Mouse (Mus musculus): ENCODE measurements around the gene Aox4. TPM values are rescaled to one million over a fixed set of nuclear protein-coding genes. Genes with fewer than 3 reads are reported as not detected.

Gene Aox4
- total RNA-seq, 2 experiments from 2014 or later = 8.0 to 11.5 TPM

DNA sequence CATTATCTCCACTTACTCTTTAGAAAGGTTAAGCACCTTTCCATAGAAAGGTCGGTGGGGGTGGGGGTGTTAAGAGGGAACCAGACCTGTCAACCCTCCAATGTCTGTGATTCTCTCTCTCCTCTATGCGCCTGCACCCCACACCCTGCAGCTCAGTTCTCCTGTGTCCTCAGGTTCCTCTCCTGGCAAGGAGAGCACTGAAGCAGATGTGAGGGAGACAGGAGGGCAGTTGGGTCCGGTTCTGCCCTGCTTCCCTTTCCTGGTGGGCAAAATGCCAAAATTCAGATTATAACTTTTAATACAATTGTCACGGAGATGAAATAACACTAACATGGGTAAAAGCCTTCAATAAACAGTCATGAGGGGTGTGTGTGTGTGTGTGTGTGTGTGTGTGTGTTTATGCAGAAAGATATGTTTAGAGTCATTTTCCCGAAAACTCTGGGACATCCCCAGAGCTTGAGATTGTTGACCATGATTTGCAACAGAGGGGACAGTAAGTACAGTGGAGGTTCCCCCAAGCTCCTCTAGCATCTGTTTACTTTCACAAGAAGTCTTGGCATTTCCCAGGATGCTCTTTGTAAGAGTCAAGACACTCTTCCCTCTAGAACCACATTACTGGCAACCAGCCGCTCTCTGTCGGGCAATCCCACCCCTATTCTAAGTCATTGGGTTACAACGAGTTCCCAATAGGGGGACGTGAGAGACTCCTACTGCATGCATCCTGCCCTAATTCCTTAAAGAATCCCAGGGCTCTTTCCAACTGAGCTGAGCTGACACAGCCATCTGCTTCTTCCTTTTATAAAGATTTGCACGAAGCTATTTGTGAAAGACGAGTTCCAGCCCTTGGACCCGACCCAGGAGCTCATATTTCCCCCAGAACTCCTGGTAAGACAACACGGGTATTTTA is 81.5 kb downstream of the Aox4 start:
- intact Hi-C loops (cut with DNase I) = loop anchor here (5.0 to 10.0 kb wide), 2 partner anchors 327 to 864 kb away; no protein-coding TSS in a partner anchor
- DNase-seq (ENCODE audit: low spot score in 2 of 2) = peak; percentile 35 to 39

- intact Hi-C loops (cut with DNase I) = loop anchor here (5.0 to 10.0 kb wide), 3 partner anchors 137 to 867 kb away; no protein-coding TSS in a partner anchor
- DNase-seq (ENCODE audit: low spot score in 2 of 2) = no peak
Observed at GRCm38 (mm10) chr1:58294730-58295129, 84.5 kb downstream of the Aox4 start.

DNA sequence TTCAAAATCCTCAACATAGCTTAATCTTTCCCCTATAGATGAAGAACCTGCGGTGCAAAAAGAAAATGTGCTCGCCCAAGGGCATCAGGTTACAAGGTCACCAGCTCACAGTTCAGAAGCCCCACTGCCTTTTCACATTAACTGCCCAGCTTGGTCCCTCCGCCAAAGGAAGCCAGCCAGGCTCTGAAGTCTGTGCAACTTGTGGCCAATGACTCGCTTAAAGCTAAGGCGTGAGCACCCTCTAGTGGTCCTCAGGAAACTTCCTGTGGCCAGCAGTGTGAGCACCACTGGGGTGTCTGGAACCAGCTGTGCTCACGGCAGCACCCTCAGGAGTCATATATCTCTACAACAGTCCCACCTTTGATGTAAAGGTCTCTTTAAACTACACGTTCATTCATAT is 86.1 kb downstream of the Aox4 start:
- intact Hi-C loops (cut with DNase I) = loop anchor here (5.0 to 10.0 kb wide), 2 partner anchors 139 to 331 kb away; no protein-coding TSS in a partner anchor
- DNase-seq (ENCODE audit: low spot score in 2 of 2) = peak; percentile 72 to 77

GRCm38 (mm10) chr1:58296821-58297220 is 86.6 kb downstream of the Aox4 start:
- no peak for DNase-seq (ENCODE audit: low spot score in 2 of 2)
- intact Hi-C loops (cut with DNase I) = loop anchor here (5.0 to 10.0 kb wide), 2 partner anchors 140 to 332 kb away; no protein-coding TSS in a partner anchor

DNA sequence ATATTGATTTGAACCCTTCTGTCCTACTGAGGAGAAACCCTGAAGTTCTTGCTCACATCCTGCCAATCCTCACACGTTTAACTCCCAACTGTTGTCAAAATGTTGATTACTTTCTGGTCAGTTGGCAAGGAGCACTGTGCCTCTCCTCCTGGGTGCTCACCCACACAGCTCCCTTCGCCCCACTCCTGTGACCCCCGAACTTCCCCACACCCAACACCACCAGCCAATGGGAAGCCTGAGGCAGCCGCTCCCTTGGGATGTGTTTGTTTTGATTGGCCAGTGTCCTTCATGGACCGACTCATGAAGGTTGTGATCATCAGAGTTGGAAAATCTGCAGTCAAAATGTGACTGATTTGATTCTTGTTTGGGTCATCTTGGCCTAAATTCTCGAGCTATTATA is 88.2 kb downstream of the Aox4 start:
- intact Hi-C loops (cut with DNase I) = loop anchor here (5.0 to 10.0 kb wide), 2 partner anchors 141 to 334 kb away; no protein-coding TSS in a partner anchor
- DNase-seq (ENCODE audit: low spot score in 2 of 2) = no peak

- intact Hi-C loops (cut with DNase I) = no loop called here
- no peak for DNase-seq (ENCODE audit: low spot score in 2 of 2)
Observed at GRCm38 (mm10) chr1:58301073-58301472, 90.9 kb downstream of the Aox4 start.

DNA sequence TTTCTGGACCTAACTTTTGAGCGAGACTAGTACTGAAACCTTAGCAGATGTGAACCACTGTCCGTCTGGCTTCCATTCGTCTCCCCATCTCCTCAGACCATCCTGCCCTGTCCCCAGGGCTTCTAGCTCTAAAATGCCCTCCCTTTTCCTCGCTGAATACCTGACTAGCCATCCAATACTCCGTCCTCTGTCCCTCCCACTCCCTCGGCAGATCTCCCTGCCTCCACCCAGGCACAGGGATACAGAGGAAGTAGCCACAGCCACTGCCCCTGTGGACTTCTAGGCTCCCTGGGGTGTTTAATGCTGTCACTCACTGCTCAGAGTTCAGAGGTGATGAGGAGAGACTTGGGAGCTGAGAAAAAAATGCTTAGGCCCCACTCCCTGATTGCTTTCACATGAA is 91.8 kb downstream of the Aox4 start:
- intact Hi-C loops (cut with DNase I) = no loop called here
- DNase-seq (ENCODE audit: low spot score in 2 of 2) = no peak

DNA sequence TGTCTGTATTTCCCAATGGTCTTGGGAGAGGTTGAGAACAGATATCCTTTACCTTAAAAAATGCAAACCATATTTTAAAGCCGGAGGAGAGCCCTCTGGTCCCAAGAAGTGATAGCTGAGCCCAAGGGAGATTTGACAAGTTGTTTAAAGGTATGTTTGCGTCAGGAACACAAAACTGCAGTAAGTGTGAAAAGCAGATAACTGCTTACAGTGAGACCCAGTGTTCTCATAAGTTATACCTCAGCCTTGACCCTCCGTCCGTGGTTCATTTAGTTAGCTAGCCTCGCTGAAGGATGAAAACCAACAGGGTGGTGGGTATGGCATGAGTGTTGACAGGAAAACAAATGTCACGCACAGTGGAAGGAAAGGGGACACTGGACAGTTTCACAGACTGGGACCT is 92.8 kb downstream of the Aox4 start:
- intact Hi-C loops (cut with DNase I) = no loop called here
- no peak for DNase-seq (ENCODE audit: low spot score in 2 of 2)

GRCm38 (mm10) chr1:58303726-58304125 is 93.5 kb downstream of the Aox4 start:
- intact Hi-C loops (cut with DNase I) = no loop called here

GRCm38 (mm10) chr1:58304296-58304695 is 94.1 kb downstream of the Aox4 start:
- intact Hi-C loops (cut with DNase I) = no loop called here
- no peak for DNase-seq (ENCODE audit: low spot score in 2 of 2)

More at GRCm38 (mm10) chr1:58303726-58304125, 93.5 kb downstream of the Aox4 start:
- no peak for DNase-seq (ENCODE audit: low spot score in 2 of 2)

GRCm38 (mm10) chr1:58307181-58307580 is 97.0 kb downstream of the Aox4 start:
- DNase-seq (ENCODE audit: low spot score in 2 of 2) = no peak
- intact Hi-C loops (cut with DNase I) = no loop called here

GRCm38 (mm10) chr1:58308594-58308993 is 98.4 kb downstream of the Aox4 start:
- DNase-seq (ENCODE audit: low spot score in 2 of 2) = no peak
- intact Hi-C loops (cut with DNase I) = no loop called here

GRCm38 (mm10) chr1:58309853-58310252 is 99.7 kb downstream of the Aox4 start:
- intact Hi-C loops (cut with DNase I) = no loop called here
- DNase-seq (ENCODE audit: low spot score in 2 of 2) = no peak

DNA sequence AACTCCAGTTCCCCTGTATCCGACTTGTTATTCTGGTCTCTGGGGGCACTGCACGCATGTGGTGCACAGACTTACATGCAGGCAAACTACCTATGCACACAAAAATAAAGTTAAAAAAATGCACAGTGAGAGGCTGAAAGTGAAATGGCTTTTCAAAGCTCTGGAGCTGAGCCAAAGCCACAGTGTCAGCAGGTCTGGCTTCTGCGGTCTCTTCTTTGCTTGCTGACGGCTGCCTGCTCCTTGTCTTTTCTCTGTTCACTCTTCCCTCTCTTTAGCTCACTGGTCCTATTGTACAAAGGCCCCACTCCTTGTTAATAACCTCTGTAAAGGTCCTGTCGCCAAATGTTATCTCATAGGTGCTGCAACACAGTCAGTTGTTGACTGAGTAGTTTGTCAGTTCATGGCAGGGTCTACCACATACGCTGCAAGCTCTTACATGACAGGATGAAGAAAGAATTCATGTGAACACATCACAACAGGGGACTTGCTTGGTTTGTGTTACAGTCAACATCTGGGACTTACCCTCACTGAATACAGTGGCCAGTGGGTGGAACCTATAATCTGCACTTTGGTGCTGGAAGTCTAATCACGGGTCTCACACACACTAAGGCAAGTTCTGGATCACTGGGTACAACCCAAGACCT is 101.1 kb downstream of the Aox4 start:
- no peak for DNase-seq (ENCODE audit: low spot score in 2 of 2)
- intact Hi-C loops (cut with DNase I) = no loop called here

DNA sequence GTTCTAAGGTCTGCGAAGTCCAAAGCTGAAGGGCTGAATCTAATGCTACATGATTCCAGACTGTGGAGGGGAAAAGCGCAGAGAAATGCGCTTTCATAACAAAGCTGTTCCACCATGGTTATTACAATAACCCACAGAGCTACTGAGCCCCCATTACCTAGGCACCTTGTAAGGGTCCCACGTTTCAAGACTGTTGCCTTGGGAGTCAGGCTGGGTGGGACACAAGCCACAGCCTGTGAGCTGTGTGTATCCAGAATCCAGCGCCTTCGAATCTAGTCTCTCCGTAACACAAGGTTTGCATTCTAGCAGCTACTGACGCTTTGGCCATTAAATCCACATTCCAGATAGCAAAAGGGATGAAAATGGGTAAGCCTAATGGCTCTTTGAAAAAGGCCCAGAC is 103.0 kb downstream of the Aox4 start:
- intact Hi-C loops (cut with DNase I) = no loop called here
- DNase-seq (ENCODE audit: low spot score in 2 of 2) = no peak

- intact Hi-C loops (cut with DNase I) = no loop called here
Observed at GRCm38 (mm10) chr1:58315532-58315931, 105.3 kb downstream of the Aox4 start.

More at GRCm38 (mm10) chr1:58315532-58315931, 105.3 kb downstream of the Aox4 start:
- DNase-seq (ENCODE audit: low spot score in 2 of 2) = no peak

Measured in left cerebral cortex, postnatal 14 days (tissue).